Mouse (Mus musculus): ENCODE results near the gene Wars. TPM values are rescaled to one million over a fixed set of nuclear protein-coding genes. Genes with fewer than 3 reads are reported as not detected.
A peak's percentile ranks its signal among the peaks of the same experiment; 100 is the strongest.

The Wars gene
- polyA plus RNA-seq, 1 experiment from 2014 or later = 82.8 TPM

- ATAC-seq = no peak
- H3K4me1 ChIP-seq (ENCODE audit: control insufficient read depth, insufficient read depth, low read length) = no peaks in the 10 kb centered on the region; the same call in 1 of the 2 replicates
- no peak overlapping the region for H3K4me3 ChIP-seq (ENCODE audit: low read length)
- no peaks in the 10 kb centered on the region for H3K9me3 ChIP-seq (ENCODE audit: control insufficient read depth, low read length)
- no peak overlapping the region for H3K27ac ChIP-seq (ENCODE audit: low read length)
- no peak overlapping the region for H3K9ac ChIP-seq (ENCODE audit: low read depth, low read length)
- no peaks in the 10 kb centered on the region for H3K36me3 ChIP-seq (ENCODE audit: control insufficient read depth, insufficient read depth, low read length)
- no peaks in the 10 kb centered on the region for H3K27me3 ChIP-seq (replicated peaks; ENCODE audit: control insufficient read depth, insufficient read depth, low read length)
- H3K4me2 ChIP-seq (ENCODE audit: low read depth, low read length) = no peak overlapping the region
- WGBS = 45% methylated on average over 3 of the region's 3 CpGs
Measured at GRCm38 (mm10) chr12:108932113-108932512, 38.1 kb upstream of the Wars start.

DNA sequence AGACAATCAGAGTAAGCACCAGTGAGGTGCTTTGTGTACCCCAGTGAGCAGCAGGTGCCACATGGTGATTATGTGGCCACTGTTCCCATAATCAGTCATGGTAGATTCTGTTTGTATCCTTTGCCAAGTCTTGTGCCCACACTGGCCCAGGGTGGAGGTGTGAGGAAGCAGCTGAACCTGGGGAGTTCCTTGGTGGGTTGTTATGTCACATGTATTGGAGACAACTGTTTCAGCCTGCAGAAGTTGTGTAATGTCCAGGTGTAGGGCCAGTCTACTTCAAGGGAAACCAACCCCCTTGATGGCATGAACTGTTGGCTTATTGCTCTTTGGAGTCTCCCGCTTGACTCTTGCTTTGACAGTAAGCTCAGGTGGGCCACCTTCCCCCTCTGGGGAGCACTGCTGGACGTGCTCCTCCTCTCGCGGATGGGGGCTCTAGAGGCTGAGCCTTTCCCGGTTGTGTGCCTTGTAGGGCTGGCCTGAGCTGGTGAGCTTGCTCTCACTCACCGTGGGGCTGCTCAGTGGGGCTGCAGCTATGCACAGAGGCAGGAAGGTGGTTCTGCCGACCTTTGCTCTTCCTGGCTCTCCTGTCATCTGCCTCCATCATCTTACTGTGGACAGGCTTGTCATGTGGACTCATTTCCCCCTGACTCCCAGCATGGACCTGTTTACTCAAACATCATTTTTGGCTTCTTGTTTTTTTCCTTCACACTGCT lies 37.5 kb upstream of the Wars start:
- H3K4me1 ChIP-seq (ENCODE audit: control insufficient read depth, insufficient read depth, low read length) = no peaks in the 10 kb centered on the region; the same call in 1 of the 2 replicates
- no peaks in the 10 kb centered on the region for H3K36me3 ChIP-seq (ENCODE audit: control insufficient read depth, insufficient read depth, low read length)
- no peaks in the 10 kb centered on the region for H3K27me3 ChIP-seq (replicated peaks; ENCODE audit: control insufficient read depth, insufficient read depth, low read length)
- ATAC-seq = peak; percentile 28; the same call in 1 of the 2 replicates
- H3K4me2 ChIP-seq (ENCODE audit: low read depth, low read length) = no peak overlapping the region
- no peak overlapping the region for H3K9ac ChIP-seq (ENCODE audit: low read depth, low read length)
- H3K4me3 ChIP-seq (ENCODE audit: low read length) = no peak overlapping the region
- no peaks in the 10 kb centered on the region for H3K9me3 ChIP-seq (ENCODE audit: control insufficient read depth, low read length)
- WGBS = 68% methylated on average over 7 of the region's 7 CpGs
- H3K27ac ChIP-seq (ENCODE audit: low read length) = no peak overlapping the region

- Histone ChIP-seq H3K4me1 (ENCODE audit: control insufficient read depth, insufficient read depth, low read length) (no peaks in the 10 kb centered on the region), H3K27me3 (replicated peaks; ENCODE audit: control insufficient read depth, insufficient read depth, low read length) (no peaks in the 10 kb centered on the region), H3K4me3 (ENCODE audit: low read length) (no peak overlapping the region), H3K9ac (ENCODE audit: low read depth, low read length) (no peak overlapping the region), H3K27ac (ENCODE audit: low read length) (no peak overlapping the region), H3K9me3 (ENCODE audit: control insufficient read depth, low read length) (no peaks in the 10 kb centered on the region), H3K4me2 (ENCODE audit: low read depth, low read length) (no peak overlapping the region), H3K36me3 (ENCODE audit: control insufficient read depth, insufficient read depth, low read length) (no peaks in the 10 kb centered on the region)
- ATAC-seq = peak; percentile 42; the same call in 1 of the 2 replicates
- 58% methylated on average over 3 of the region's 3 CpGs for WGBS
Measured at GRCm38 (mm10) chr12:108929475-108929874, 35.5 kb upstream of the Wars start.

GRCm38 (mm10) chr12:108928249-108928648 lies 34.3 kb upstream of the Wars start:
- WGBS = 87% methylated on average over 2 of the region's 2 CpGs
- Histone ChIP-seq H3K36me3 (ENCODE audit: control insufficient read depth, insufficient read depth, low read length) (no peaks in the 10 kb centered on the region), H3K4me1 (ENCODE audit: control insufficient read depth, insufficient read depth, low read length) (no peaks in the 10 kb centered on the region), H3K9ac (ENCODE audit: low read depth, low read length) (no peak overlapping the region), H3K27me3 (replicated peaks; ENCODE audit: control insufficient read depth, insufficient read depth, low read length) (no peaks in the 10 kb centered on the region), H3K4me3 (ENCODE audit: low read length) (no peak overlapping the region), H3K27ac (ENCODE audit: low read length) (no peak overlapping the region), H3K4me2 (ENCODE audit: low read depth, low read length) (no peak overlapping the region), H3K9me3 (ENCODE audit: control insufficient read depth, low read length) (no peaks in the 10 kb centered on the region)
- no peak for ATAC-seq

DNA sequence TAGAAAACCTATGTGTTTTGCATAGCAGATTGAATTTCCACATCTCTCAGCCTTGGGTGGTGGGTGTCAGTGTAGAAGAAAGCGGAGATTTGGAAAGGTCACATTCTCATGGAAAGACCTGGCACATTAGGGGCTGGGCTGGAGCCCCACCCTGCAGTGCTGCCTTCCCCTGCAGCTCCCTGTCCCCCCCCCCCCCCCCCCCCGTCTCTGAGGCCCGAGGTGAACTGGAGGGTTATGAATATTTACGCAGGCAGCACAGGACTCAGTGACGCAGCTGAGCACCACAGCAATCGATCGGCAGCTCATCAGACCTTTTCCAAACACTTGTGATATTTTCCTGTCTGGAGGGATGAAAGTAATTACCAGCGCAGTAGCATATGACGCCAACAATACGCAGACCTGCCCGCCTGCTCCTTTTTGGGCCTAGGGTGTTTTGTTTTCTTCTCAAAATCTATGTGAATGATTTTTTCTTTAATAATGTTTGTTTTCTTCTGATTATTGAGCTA lies 32.7 kb upstream of the Wars start:
- H3K27me3 ChIP-seq (replicated peaks; ENCODE audit: control insufficient read depth, insufficient read depth, low read length) = no peaks in the 10 kb centered on the region
- ATAC-seq = no peak
- no peak overlapping the region for H3K9ac ChIP-seq (ENCODE audit: low read depth, low read length)
- no peak overlapping the region for H3K4me3 ChIP-seq (ENCODE audit: low read length)
- H3K27ac ChIP-seq (ENCODE audit: low read length) = no peak overlapping the region
- no peak overlapping the region for H3K4me2 ChIP-seq (ENCODE audit: low read depth, low read length)
- H3K4me1 ChIP-seq (ENCODE audit: control insufficient read depth, insufficient read depth, low read length) = no peaks in the 10 kb centered on the region
- H3K36me3 ChIP-seq (ENCODE audit: control insufficient read depth, insufficient read depth, low read length) = no peaks in the 10 kb centered on the region
- WGBS = 58% methylated on average over 9 of the region's 11 CpGs
- H3K9me3 ChIP-seq (ENCODE audit: control insufficient read depth, low read length) = no peaks in the 10 kb centered on the region

- H3K27me3 ChIP-seq (replicated peaks; ENCODE audit: control insufficient read depth, insufficient read depth, low read length) = no peaks in the 10 kb centered on the region
- peaks cover 16% of the 10 kb centered on the region for H3K4me1 ChIP-seq (ENCODE audit: control insufficient read depth, insufficient read depth, low read length)
- H3K36me3 ChIP-seq (ENCODE audit: control insufficient read depth, insufficient read depth, low read length) = no peaks in the 10 kb centered on the region
- H3K4me2 ChIP-seq (ENCODE audit: low read depth, low read length) = no peak overlapping the region
- no peak for ATAC-seq
- no peak overlapping the region for H3K27ac ChIP-seq (ENCODE audit: low read length)
- WGBS = 66% methylated on average over 4 of the region's 4 CpGs
- H3K9ac ChIP-seq (ENCODE audit: low read depth, low read length) = no peak overlapping the region
- no peaks in the 10 kb centered on the region for H3K9me3 ChIP-seq (ENCODE audit: control insufficient read depth, low read length)
- no peak overlapping the region for H3K4me3 ChIP-seq (ENCODE audit: low read length)
Measured at GRCm38 (mm10) chr12:108918753-108919152, 24.8 kb upstream of the Wars start.

- Histone ChIP-seq H3K27me3 (replicated peaks; ENCODE audit: control insufficient read depth, insufficient read depth, low read length) (no peaks in the 10 kb centered on the region), H3K4me3 (ENCODE audit: low read length) (no peak overlapping the region), H3K36me3 (ENCODE audit: control insufficient read depth, insufficient read depth, low read length) (no peaks in the 10 kb centered on the region), H3K27ac (ENCODE audit: low read length) (no peak overlapping the region), H3K4me1 (ENCODE audit: control insufficient read depth, insufficient read depth, low read length) (peaks cover 20% of the 10 kb centered on the region), H3K9me3 (ENCODE audit: control insufficient read depth, low read length) (no peaks in the 10 kb centered on the region), H3K9ac (ENCODE audit: low read depth, low read length) (no peak overlapping the region), H3K4me2 (ENCODE audit: low read depth, low read length) (no peak overlapping the region)
- no peak for ATAC-seq
- WGBS = 73% methylated on average over 9 of the region's 9 CpGs
Measured at GRCm38 (mm10) chr12:108917509-108917908, 23.5 kb upstream of the Wars start.

- Histone ChIP-seq H3K36me3 (ENCODE audit: control insufficient read depth, insufficient read depth, low read length) (no peaks in the 10 kb centered on the region), H3K4me1 (ENCODE audit: control insufficient read depth, insufficient read depth, low read length) (peaks cover 20% of the 10 kb centered on the region), H3K4me3 (ENCODE audit: low read length) (no peak overlapping the region), H3K9ac (ENCODE audit: low read depth, low read length) (no peak overlapping the region), H3K27ac (ENCODE audit: low read length) (no peak overlapping the region), H3K4me2 (ENCODE audit: low read depth, low read length) (no peak overlapping the region), H3K9me3 (ENCODE audit: control insufficient read depth, low read length) (no peaks in the 10 kb centered on the region), H3K27me3 (replicated peaks; ENCODE audit: control insufficient read depth, insufficient read depth, low read length) (no peaks in the 10 kb centered on the region)
- WGBS = 86% methylated on average over 7 of the region's 7 CpGs
- no peak for ATAC-seq
Measured at GRCm38 (mm10) chr12:108916447-108917042, 22.6 kb upstream of the Wars start.

DNA sequence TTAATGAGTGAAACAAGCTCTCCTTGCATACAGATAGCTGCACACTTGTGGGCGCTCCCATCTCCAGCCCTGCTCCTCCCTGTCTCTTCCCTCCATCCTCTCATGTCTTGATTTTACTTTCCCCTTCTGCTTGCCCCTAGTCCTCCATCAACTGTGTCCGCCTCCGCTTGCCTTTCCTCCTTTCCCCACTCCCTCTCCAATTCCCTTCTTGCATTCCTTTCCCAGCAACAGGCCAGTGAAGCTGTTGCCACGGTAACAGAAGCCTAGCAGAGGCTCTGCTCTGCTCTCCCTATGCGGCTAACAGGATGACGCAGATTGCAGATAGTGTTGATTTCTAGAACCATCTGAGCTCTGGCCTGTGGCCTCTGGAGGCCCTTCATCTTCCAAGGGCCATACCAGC lies 21.9 kb upstream of the Wars start:
- H3K36me3 ChIP-seq (ENCODE audit: control insufficient read depth, insufficient read depth, low read length) = no peaks in the 10 kb centered on the region
- no peak overlapping the region for H3K4me3 ChIP-seq (ENCODE audit: low read length)
- WGBS = 39% methylated on average over 6 of the region's 6 CpGs
- H3K27me3 ChIP-seq (replicated peaks; ENCODE audit: control insufficient read depth, insufficient read depth, low read length) = no peaks in the 10 kb centered on the region
- H3K4me2 ChIP-seq (ENCODE audit: low read depth, low read length) = no peak overlapping the region
- no peak overlapping the region for H3K27ac ChIP-seq (ENCODE audit: low read length)
- H3K9ac ChIP-seq (ENCODE audit: low read depth, low read length) = no peak overlapping the region
- ATAC-seq = peak; percentile 59
- no peaks in the 10 kb centered on the region for H3K9me3 ChIP-seq (ENCODE audit: control insufficient read depth, low read length)
- peaks cover 20% of the 10 kb centered on the region for H3K4me1 ChIP-seq (ENCODE audit: control insufficient read depth, insufficient read depth, low read length)

Measured in intestine, embryonic 16.5 days (tissue).